Mouse (Mus musculus): ENCODE results near the gene Pxn. TPM values are rescaled to one million over a fixed set of nuclear protein-coding genes. Genes with fewer than 3 reads are reported as not detected.

Gene Pxn
- polyA plus RNA-seq, 1 experiment from 2014 or later = 14.4 TPM

- H3K4me1 ChIP-seq (ENCODE audit: control insufficient read depth, insufficient read depth, low read length) = no peaks in the 10 kb centered on the region
- H3K9ac ChIP-seq (ENCODE audit: low read depth, low read length) = no peak overlapping the region
- no peaks in the 10 kb centered on the region for H3K9me3 ChIP-seq (replicated peaks; ENCODE audit: control insufficient read depth, low read length)
- WGBS (ENCODE audit: insufficient replicate concordance) = 60% methylated on average over 22 of the region's 22 CpGs
- no peak for ATAC-seq (replicated peaks; ENCODE audit: insufficient number of reproducible peaks, low FRiP score, low TSS enrichment)
- no peak overlapping the region for H3K4me3 ChIP-seq (ENCODE audit: low read depth, low read length)
- no peaks in the 10 kb centered on the region for H3K36me3 ChIP-seq (ENCODE audit: control insufficient read depth, insufficient read depth, low read length)
- H3K4me2 ChIP-seq = peak overlapping the region; percentile 31
- peaks cover under 1% of the 10 kb centered on the region; the same call in 1 of the 2 replicates for H3K27me3 ChIP-seq (ENCODE audit: control insufficient read depth, insufficient read depth, low read length)
- H3K27ac ChIP-seq (ENCODE audit: low read depth, low read length) = no peak overlapping the region
Measured at GRCm38 (mm10) chr5:115474174-115474828, 32.2 kb upstream of the Pxn start.

- 10% methylated on average over 22 of the region's 22 CpGs for WGBS (ENCODE audit: insufficient replicate concordance)
- no peak overlapping the region for H3K27ac ChIP-seq (ENCODE audit: low read depth, low read length)
- H3K4me1 ChIP-seq (ENCODE audit: control insufficient read depth, insufficient read depth, low read length) = no peaks in the 10 kb centered on the region
- peak overlapping the region; percentile 40 for H3K4me3 ChIP-seq (ENCODE audit: low read depth, low read length)
- H3K4me2 ChIP-seq = peak overlapping the region; percentile 71
- ATAC-seq (replicated peaks; ENCODE audit: insufficient number of reproducible peaks, low FRiP score, low TSS enrichment) = peak; percentile 65; the same call in 1 of the 2 replicates
- no peaks in the 10 kb centered on the region for H3K36me3 ChIP-seq (ENCODE audit: control insufficient read depth, insufficient read depth, low read length)
- peaks cover 10% of the 10 kb centered on the region for H3K27me3 ChIP-seq (ENCODE audit: control insufficient read depth, insufficient read depth, low read length)
- H3K9ac ChIP-seq (ENCODE audit: low read depth, low read length) = peak overlapping the region; percentile 52
- H3K9me3 ChIP-seq (replicated peaks; ENCODE audit: control insufficient read depth, low read length) = no peaks in the 10 kb centered on the region
Measured at GRCm38 (mm10) chr5:115475337-115476106, 31.0 kb upstream of the Pxn start.

GRCm38 (mm10) chr5:115476107-115476727, 30.3 kb upstream of the Pxn start:
- H3K36me3 ChIP-seq (ENCODE audit: control insufficient read depth, insufficient read depth, low read length) = no peaks in the 10 kb centered on the region
- peak overlapping the region; percentile 40 for H3K4me3 ChIP-seq (ENCODE audit: low read depth, low read length)
- no peak for ATAC-seq (replicated peaks; ENCODE audit: insufficient number of reproducible peaks, low FRiP score, low TSS enrichment)
- peak overlapping the region; percentile 71 for H3K4me2 ChIP-seq
- H3K9ac ChIP-seq (ENCODE audit: low read depth, low read length) = peak overlapping the region; percentile 52; the same call in 1 of the 2 replicates
- H3K27ac ChIP-seq (ENCODE audit: low read depth, low read length) = no peak overlapping the region
- peaks cover 12% of the 10 kb centered on the region for H3K27me3 ChIP-seq (ENCODE audit: control insufficient read depth, insufficient read depth, low read length)
- H3K9me3 ChIP-seq (replicated peaks; ENCODE audit: control insufficient read depth, low read length) = no peaks in the 10 kb centered on the region
- 31% methylated on average over 12 of the region's 12 CpGs for WGBS (ENCODE audit: insufficient replicate concordance)
- H3K4me1 ChIP-seq (ENCODE audit: control insufficient read depth, insufficient read depth, low read length) = no peaks in the 10 kb centered on the region

- 39% methylated on average over 15 of the region's 15 CpGs for WGBS (ENCODE audit: insufficient replicate concordance)
- H3K36me3 ChIP-seq (ENCODE audit: control insufficient read depth, insufficient read depth, low read length) = no peaks in the 10 kb centered on the region
- peaks cover 22% of the 10 kb centered on the region for H3K27me3 ChIP-seq (ENCODE audit: control insufficient read depth, insufficient read depth, low read length)
- peaks cover 3% of the 10 kb centered on the region; the same call in 1 of the 2 replicates for H3K4me1 ChIP-seq (ENCODE audit: control insufficient read depth, insufficient read depth, low read length)
- no peak overlapping the region for H3K9ac ChIP-seq (ENCODE audit: low read depth, low read length)
- H3K4me2 ChIP-seq = peak overlapping the region; percentile 60; the same call in 1 of the 2 replicates
- H3K9me3 ChIP-seq (replicated peaks; ENCODE audit: control insufficient read depth, low read length) = no peaks in the 10 kb centered on the region
- no peak overlapping the region for H3K27ac ChIP-seq (ENCODE audit: low read depth, low read length)
- ATAC-seq (replicated peaks; ENCODE audit: insufficient number of reproducible peaks, low FRiP score, low TSS enrichment) = no peak
- no peak overlapping the region for H3K4me3 ChIP-seq (ENCODE audit: low read depth, low read length)
Measured at GRCm38 (mm10) chr5:115479561-115479960, 26.9 kb upstream of the Pxn start.

GRCm38 (mm10) chr5:115480101-115480500, 26.4 kb upstream of the Pxn start:
- Histone ChIP-seq H3K4me1 (ENCODE audit: control insufficient read depth, insufficient read depth, low read length) (peaks cover 7% of the 10 kb centered on the region), H3K27ac (ENCODE audit: low read depth, low read length) (no peak overlapping the region), H3K4me2 (peak overlapping the region; percentile 60), H3K9ac (ENCODE audit: low read depth, low read length) (peak overlapping the region; percentile 56; the same call in 1 of the 2 replicates), H3K4me3 (ENCODE audit: low read depth, low read length) (peak overlapping the region; percentile 34), H3K9me3 (replicated peaks; ENCODE audit: control insufficient read depth, low read length) (no peaks in the 10 kb centered on the region), H3K27me3 (ENCODE audit: control insufficient read depth, insufficient read depth, low read length) (peaks cover 22% of the 10 kb centered on the region), H3K36me3 (ENCODE audit: control insufficient read depth, insufficient read depth, low read length) (no peaks in the 10 kb centered on the region)
- 17% methylated on average over 27 of the region's 27 CpGs for WGBS (ENCODE audit: insufficient replicate concordance)
- no peak for ATAC-seq (replicated peaks; ENCODE audit: insufficient number of reproducible peaks, low FRiP score, low TSS enrichment)

- 34% methylated on average over 38 of the region's 38 CpGs for WGBS (ENCODE audit: insufficient replicate concordance)
- ATAC-seq (replicated peaks; ENCODE audit: insufficient number of reproducible peaks, low FRiP score, low TSS enrichment) = no peak
- Histone ChIP-seq H3K36me3 (ENCODE audit: control insufficient read depth, insufficient read depth, low read length) (no peaks in the 10 kb centered on the region), H3K4me1 (ENCODE audit: control insufficient read depth, insufficient read depth, low read length) (peaks cover 7% of the 10 kb centered on the region), H3K9ac (ENCODE audit: low read depth, low read length) (no peak overlapping the region), H3K4me3 (ENCODE audit: low read depth, low read length) (peak overlapping the region; percentile 0; the same call in 1 of the 2 replicates), H3K9me3 (replicated peaks; ENCODE audit: control insufficient read depth, low read length) (no peaks in the 10 kb centered on the region), H3K27ac (ENCODE audit: low read depth, low read length) (no peak overlapping the region), H3K4me2 (peak overlapping the region; percentile 41), H3K27me3 (ENCODE audit: control insufficient read depth, insufficient read depth, low read length) (peaks cover 22% of the 10 kb centered on the region)
Measured at GRCm38 (mm10) chr5:115482390-115483265, 23.8 kb upstream of the Pxn start.

GRCm38 (mm10) chr5:115483385-115483784, 23.1 kb upstream of the Pxn start:
- H3K4me2 ChIP-seq = no peak overlapping the region
- no peak overlapping the region for H3K4me3 ChIP-seq (ENCODE audit: low read depth, low read length)
- WGBS (ENCODE audit: insufficient replicate concordance) = 34% methylated on average over 6 of the region's 6 CpGs
- H3K36me3 ChIP-seq (ENCODE audit: control insufficient read depth, insufficient read depth, low read length) = no peaks in the 10 kb centered on the region
- peaks cover 22% of the 10 kb centered on the region for H3K27me3 ChIP-seq (ENCODE audit: control insufficient read depth, insufficient read depth, low read length)
- no peak for ATAC-seq (replicated peaks; ENCODE audit: insufficient number of reproducible peaks, low FRiP score, low TSS enrichment)
- no peak overlapping the region for H3K27ac ChIP-seq (ENCODE audit: low read depth, low read length)
- H3K9ac ChIP-seq (ENCODE audit: low read depth, low read length) = no peak overlapping the region
- peaks cover 7% of the 10 kb centered on the region for H3K4me1 ChIP-seq (ENCODE audit: control insufficient read depth, insufficient read depth, low read length)
- no peaks in the 10 kb centered on the region for H3K9me3 ChIP-seq (replicated peaks; ENCODE audit: control insufficient read depth, low read length)

Data from heart, embryonic 11.5 days (tissue).